Mouse (Mus musculus): ENCODE data around the gene 9430097D07Rik. TPM values are rescaled to one million over a fixed set of nuclear protein-coding genes. Genes with fewer than 3 reads are reported as not detected.
A peak's percentile ranks its signal among the peaks of the same experiment; 100 is the strongest.

9430097D07Rik gene
- polyA plus RNA-seq, 1 experiment: 1.0 TPM

GRCm38 (mm10) chr2:32598506-32598905 is 23.0 kb upstream of the 9430097D07Rik start:
- TF ChIP-seq CTCF (IDR thresholded peaks at IDR 0.05; ENCODE audit: extremely low read depth, insufficient read depth, low read length): no peak
- no peak for TF ChIP-seq POLR2A (IDR thresholded peaks at IDR 0.05; ENCODE audit: extremely low read depth, insufficient read depth, low read length)
- H3K4me1 ChIP-seq (ENCODE audit: control insufficient read depth, insufficient read depth, low read length): no peaks in the 10 kb centered on the region
- no peak overlapping the region for H3K4me3 ChIP-seq (ENCODE audit: insufficient read depth, low read length)
- H3K27ac ChIP-seq (ENCODE audit: insufficient read depth, low read length): no peak overlapping the region

GRCm38 (mm10) chr2:32597699-32598098 is 22.2 kb upstream of the 9430097D07Rik start:
- no peak overlapping the region for H3K27ac ChIP-seq (ENCODE audit: insufficient read depth, low read length)

GRCm38 (mm10) chr2:32597248-32597647 is 21.8 kb upstream of the 9430097D07Rik start:
- Histone ChIP-seq H3K27ac (ENCODE audit: insufficient read depth, low read length) (no peak overlapping the region), H3K4me1 (ENCODE audit: control insufficient read depth, insufficient read depth, low read length) (no peaks in the 10 kb centered on the region), H3K4me3 (ENCODE audit: insufficient read depth, low read length) (no peak overlapping the region)
- TF ChIP-seq CTCF (IDR thresholded peaks at IDR 0.05; ENCODE audit: extremely low read depth, insufficient read depth, low read length): no peak
- no peak for TF ChIP-seq POLR2A (IDR thresholded peaks at IDR 0.05; ENCODE audit: extremely low read depth, insufficient read depth, low read length)

More at GRCm38 (mm10) chr2:32597699-32598098, 22.2 kb upstream of the 9430097D07Rik start:
- H3K4me1 ChIP-seq (ENCODE audit: control insufficient read depth, insufficient read depth, low read length): no peaks in the 10 kb centered on the region
- TF ChIP-seq CTCF (IDR thresholded peaks at IDR 0.05; ENCODE audit: extremely low read depth, insufficient read depth, low read length): no peak
- TF ChIP-seq POLR2A (IDR thresholded peaks at IDR 0.05; ENCODE audit: extremely low read depth, insufficient read depth, low read length): no peak
- H3K4me3 ChIP-seq (ENCODE audit: insufficient read depth, low read length): no peak overlapping the region

- no peak overlapping the region for H3K4me3 ChIP-seq (ENCODE audit: insufficient read depth, low read length)
- TF ChIP-seq POLR2A (IDR thresholded peaks at IDR 0.05; ENCODE audit: extremely low read depth, insufficient read depth, low read length): no peak
- no peak for TF ChIP-seq CTCF (IDR thresholded peaks at IDR 0.05; ENCODE audit: extremely low read depth, insufficient read depth, low read length)
- H3K4me1 ChIP-seq (ENCODE audit: control insufficient read depth, insufficient read depth, low read length): no peaks in the 10 kb centered on the region
- no peak overlapping the region for H3K27ac ChIP-seq (ENCODE audit: insufficient read depth, low read length)
Measured at GRCm38 (mm10) chr2:32596725-32597124, 21.2 kb upstream of the 9430097D07Rik start.

GRCm38 (mm10) chr2:32591249-32591648 is 15.8 kb upstream of the 9430097D07Rik start:
- Histone ChIP-seq H3K4me3 (ENCODE audit: insufficient read depth, low read length) (no peak overlapping the region), H3K27ac (ENCODE audit: insufficient read depth, low read length) (no peak overlapping the region), H3K4me1 (ENCODE audit: control insufficient read depth, insufficient read depth, low read length) (peaks cover 10% of the 10 kb centered on the region)
- TF ChIP-seq CTCF (IDR thresholded peaks at IDR 0.05; ENCODE audit: extremely low read depth, insufficient read depth, low read length) (no peak), POLR2A (IDR thresholded peaks at IDR 0.05; ENCODE audit: extremely low read depth, insufficient read depth, low read length) (no peak)

- no peak overlapping the region for H3K4me3 ChIP-seq (ENCODE audit: insufficient read depth, low read length)
Measured at GRCm38 (mm10) chr2:32590224-32590623, 14.7 kb upstream of the 9430097D07Rik start.

GRCm38 (mm10) chr2:32589213-32589795 is 13.8 kb upstream of the 9430097D07Rik start:
- Histone ChIP-seq H3K4me1 (ENCODE audit: control insufficient read depth, insufficient read depth, low read length) (peaks cover 10% of the 10 kb centered on the region), H3K4me3 (ENCODE audit: insufficient read depth, low read length) (peak overlapping the region; percentile 98), H3K27ac (ENCODE audit: insufficient read depth, low read length) (no peak overlapping the region)
- TF ChIP-seq POLR2A (IDR thresholded peaks at IDR 0.05; ENCODE audit: extremely low read depth, insufficient read depth, low read length) (no peak), CTCF (IDR thresholded peaks at IDR 0.05; ENCODE audit: extremely low read depth, insufficient read depth, low read length) (no peak)

More at GRCm38 (mm10) chr2:32590224-32590623, 14.7 kb upstream of the 9430097D07Rik start:
- peaks cover 10% of the 10 kb centered on the region for H3K4me1 ChIP-seq (ENCODE audit: control insufficient read depth, insufficient read depth, low read length)
- no peak overlapping the region for H3K27ac ChIP-seq (ENCODE audit: insufficient read depth, low read length)
- no peak for TF ChIP-seq POLR2A (IDR thresholded peaks at IDR 0.05; ENCODE audit: extremely low read depth, insufficient read depth, low read length)
- no peak for TF ChIP-seq CTCF (IDR thresholded peaks at IDR 0.05; ENCODE audit: extremely low read depth, insufficient read depth, low read length)

GRCm38 (mm10) chr2:32587731-32588321 is 12.3 kb upstream of the 9430097D07Rik start:
- Histone ChIP-seq H3K27ac (ENCODE audit: insufficient read depth, low read length) (no peak overlapping the region; the same call in 1 of the 2 replicates), H3K4me1 (ENCODE audit: control insufficient read depth, insufficient read depth, low read length) (peaks cover 10% of the 10 kb centered on the region), H3K4me3 (ENCODE audit: insufficient read depth, low read length) (peak overlapping the region; percentile 98)
- TF ChIP-seq CTCF (IDR thresholded peaks at IDR 0.05; ENCODE audit: extremely low read depth, insufficient read depth, low read length): no peak
- TF ChIP-seq POLR2A (IDR thresholded peaks at IDR 0.05; ENCODE audit: extremely low read depth, insufficient read depth, low read length): no peak

GRCm38 (mm10) chr2:32586871-32587351 is 11.4 kb upstream of the 9430097D07Rik start, which contains the start of gene St6galnac4:
Gene St6galnac4 (plus strand): TSS chr2:32587095.
- 0 out of 2 replicates have a peak, but pooled peaks have one; percentile 12 for TF ChIP-seq CTCF (IDR thresholded peaks at IDR 0.05; ENCODE audit: extremely low read depth, insufficient read depth, low read length)
- 0 out of 2 replicates have a peak, but pooled peaks have one; percentile 55 for TF ChIP-seq POLR2A (IDR thresholded peaks at IDR 0.05; ENCODE audit: extremely low read depth, insufficient read depth, low read length)
- Histone ChIP-seq H3K4me3 (ENCODE audit: insufficient read depth, low read length) (peak within 1 kb of the TSS; percentile 98), H3K4me1 (ENCODE audit: control insufficient read depth, insufficient read depth, low read length) (peaks cover 10% of the 10 kb centered on the region), H3K27ac (ENCODE audit: insufficient read depth, low read length) (peak within 1 kb of the TSS; percentile 43)
